Mouse (Mus musculus): Measurements from ENCODE around the gene Tmem171. TPM values are rescaled to one million over a fixed set of nuclear protein-coding genes. Genes with fewer than 3 reads are reported as not detected.

Tmem171 gene
- polyA plus RNA-seq, 1 experiment from 2014 or later, result not detected

GRCm38 (mm10) chr13:98716176-98716575, 21.5 kb upstream of the Tmem171 start:
- Histone ChIP-seq H3K4me1 (ENCODE audit: control insufficient read depth, insufficient read depth, low read length) (no peaks in the 10 kb centered on the region), H3K36me3 (ENCODE audit: control insufficient read depth, insufficient read depth, low read length) (no peaks in the 10 kb centered on the region), H3K9me3 (ENCODE audit: control insufficient read depth, low read length) (no peaks in the 10 kb centered on the region), H3K27me3 (ENCODE audit: control insufficient read depth, insufficient read depth, low read length) (no peaks in the 10 kb centered on the region), H3K9ac (ENCODE audit: low read length) (no peak overlapping the region), H3K27ac (ENCODE audit: low read depth, low read length) (no peak overlapping the region), H3K4me3 (ENCODE audit: low read depth, low read length) (no peak overlapping the region), H3K4me2 (ENCODE audit: low read depth) (no peak overlapping the region)
- ATAC-seq (ENCODE audit: insufficient read depth, low FRiP score, low TSS enrichment) (no peak), DNase-seq (ENCODE audit: low spot score) (no peak)
- WGBS, result 95% methylated on average over 8 of the region's 8 CpGs

GRCm38 (mm10) chr13:98715443-98715990, 20.9 kb upstream of the Tmem171 start:
- no peak overlapping the region for H3K4me2 ChIP-seq (ENCODE audit: low read depth)
- WGBS, result 85% methylated on average over 6 of the region's 6 CpGs
- DNase-seq (ENCODE audit: low spot score) (no peak), ATAC-seq (ENCODE audit: insufficient read depth, low FRiP score, low TSS enrichment) (no peak)
- H3K36me3 ChIP-seq (ENCODE audit: control insufficient read depth, insufficient read depth, low read length), result no peaks in the 10 kb centered on the region
- no peak overlapping the region for H3K9ac ChIP-seq (ENCODE audit: low read length)
- H3K27me3 ChIP-seq (ENCODE audit: control insufficient read depth, insufficient read depth, low read length), result no peaks in the 10 kb centered on the region
- no peaks in the 10 kb centered on the region for H3K9me3 ChIP-seq (ENCODE audit: control insufficient read depth, low read length)
- H3K4me1 ChIP-seq (ENCODE audit: control insufficient read depth, insufficient read depth, low read length), result no peaks in the 10 kb centered on the region
- no peak overlapping the region for H3K4me3 ChIP-seq (ENCODE audit: low read depth, low read length)
- no peak overlapping the region for H3K27ac ChIP-seq (ENCODE audit: low read depth, low read length)

- Histone ChIP-seq H3K27ac (ENCODE audit: low read depth, low read length) (no peak overlapping the region), H3K36me3 (ENCODE audit: control insufficient read depth, insufficient read depth, low read length) (no peaks in the 10 kb centered on the region), H3K4me3 (ENCODE audit: low read depth, low read length) (no peak overlapping the region), H3K9me3 (ENCODE audit: control insufficient read depth, low read length) (no peaks in the 10 kb centered on the region), H3K4me1 (ENCODE audit: control insufficient read depth, insufficient read depth, low read length) (no peaks in the 10 kb centered on the region), H3K27me3 (ENCODE audit: control insufficient read depth, insufficient read depth, low read length) (no peaks in the 10 kb centered on the region), H3K4me2 (ENCODE audit: low read depth) (no peak overlapping the region), H3K9ac (ENCODE audit: low read length) (no peak overlapping the region)
- DNase-seq (ENCODE audit: low spot score) (no peak), ATAC-seq (ENCODE audit: insufficient read depth, low FRiP score, low TSS enrichment) (no peak)
- 93% methylated on average over 1 of the region's 1 CpGs for WGBS
These were observed 16.0 kb upstream of the Tmem171 start for GRCm38 (mm10) chr13:98710655-98711054.

- Histone ChIP-seq H3K9me3 (ENCODE audit: control insufficient read depth, low read length) (no peaks in the 10 kb centered on the region), H3K27me3 (ENCODE audit: control insufficient read depth, insufficient read depth, low read length) (no peaks in the 10 kb centered on the region), H3K36me3 (ENCODE audit: control insufficient read depth, insufficient read depth, low read length) (no peaks in the 10 kb centered on the region), H3K4me2 (ENCODE audit: low read depth) (no peak overlapping the region), H3K27ac (ENCODE audit: low read depth, low read length) (no peak overlapping the region), H3K4me3 (ENCODE audit: low read depth, low read length) (no peak overlapping the region), H3K9ac (ENCODE audit: low read length) (no peak overlapping the region), H3K4me1 (ENCODE audit: control insufficient read depth, insufficient read depth, low read length) (no peaks in the 10 kb centered on the region)
- no peak for ATAC-seq (ENCODE audit: insufficient read depth, low FRiP score, low TSS enrichment)
- no peak for DNase-seq (ENCODE audit: low spot score)
- 73% methylated on average over 8 of the region's 8 CpGs for WGBS
These were observed 15.6 kb upstream of the Tmem171 start for GRCm38 (mm10) chr13:98710236-98710635.

GRCm38 (mm10) chr13:98705501-98705900, 10.9 kb upstream of the Tmem171 start:
- DNase-seq (ENCODE audit: low spot score), result no peak
- Histone ChIP-seq H3K4me2 (ENCODE audit: low read depth) (no peak overlapping the region), H3K27ac (ENCODE audit: low read depth, low read length) (no peak overlapping the region), H3K36me3 (ENCODE audit: control insufficient read depth, insufficient read depth, low read length) (no peaks in the 10 kb centered on the region), H3K27me3 (ENCODE audit: control insufficient read depth, insufficient read depth, low read length) (no peaks in the 10 kb centered on the region), H3K9me3 (ENCODE audit: control insufficient read depth, low read length) (no peaks in the 10 kb centered on the region), H3K9ac (ENCODE audit: low read length) (no peak overlapping the region), H3K4me3 (ENCODE audit: low read depth, low read length) (no peak overlapping the region), H3K4me1 (ENCODE audit: control insufficient read depth, insufficient read depth, low read length) (no peaks in the 10 kb centered on the region)
- WGBS, result 80% methylated on average over 4 of the region's 4 CpGs
- no peak for ATAC-seq (ENCODE audit: insufficient read depth, low FRiP score, low TSS enrichment)

DNA sequence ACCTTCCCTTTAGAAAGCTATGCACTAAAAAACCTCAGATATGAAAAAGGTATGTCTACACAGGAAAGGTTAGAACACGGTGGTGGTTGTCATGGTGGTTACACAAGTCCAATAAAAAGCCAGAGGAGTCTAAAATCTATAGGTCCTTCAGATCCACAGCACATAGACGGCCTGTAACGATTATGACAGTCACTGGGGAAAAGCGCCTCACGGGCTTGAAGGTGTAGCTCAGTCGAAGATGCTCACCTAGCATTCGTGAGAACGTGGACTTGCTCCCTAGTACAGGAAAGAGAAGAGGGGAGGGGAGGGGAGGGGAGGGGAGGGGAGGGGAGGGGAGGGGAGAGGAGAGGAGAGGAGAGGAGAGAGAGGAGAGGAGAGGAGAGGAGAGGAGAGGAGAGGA, 9.2 kb upstream of the Tmem171 start:
- H3K36me3 ChIP-seq (ENCODE audit: control insufficient read depth, insufficient read depth, low read length), result no peaks in the 10 kb centered on the region
- no peak for ATAC-seq (ENCODE audit: insufficient read depth, low FRiP score, low TSS enrichment)
- 78% methylated on average over 7 of the region's 8 CpGs for WGBS
- H3K4me2 ChIP-seq (ENCODE audit: low read depth), result no peak overlapping the region
- no peak overlapping the region for H3K27ac ChIP-seq (ENCODE audit: low read depth, low read length)
- no peaks in the 10 kb centered on the region for H3K9me3 ChIP-seq (ENCODE audit: control insufficient read depth, low read length)
- H3K4me1 ChIP-seq (ENCODE audit: control insufficient read depth, insufficient read depth, low read length), result no peaks in the 10 kb centered on the region
- no peaks in the 10 kb centered on the region for H3K27me3 ChIP-seq (ENCODE audit: control insufficient read depth, insufficient read depth, low read length)
- no peak overlapping the region for H3K9ac ChIP-seq (ENCODE audit: low read length)
- no peak overlapping the region for H3K4me3 ChIP-seq (ENCODE audit: low read depth, low read length)
- DNase-seq (ENCODE audit: low spot score), result no peak

- Histone ChIP-seq H3K4me1 (ENCODE audit: control insufficient read depth, insufficient read depth, low read length) (no peaks in the 10 kb centered on the region), H3K9ac (ENCODE audit: low read length) (no peak overlapping the region), H3K27me3 (ENCODE audit: control insufficient read depth, insufficient read depth, low read length) (no peaks in the 10 kb centered on the region), H3K27ac (ENCODE audit: low read depth, low read length) (no peak overlapping the region), H3K4me2 (ENCODE audit: low read depth) (no peak overlapping the region), H3K36me3 (ENCODE audit: control insufficient read depth, insufficient read depth, low read length) (no peaks in the 10 kb centered on the region), H3K9me3 (ENCODE audit: control insufficient read depth, low read length) (no peaks in the 10 kb centered on the region), H3K4me3 (ENCODE audit: low read depth, low read length) (no peak overlapping the region)
- 92% methylated on average over 8 of the region's 8 CpGs for WGBS
- no peak for ATAC-seq (ENCODE audit: insufficient read depth, low FRiP score, low TSS enrichment)
- DNase-seq (ENCODE audit: low spot score), result no peak
These were observed 7.7 kb upstream of the Tmem171 start for GRCm38 (mm10) chr13:98702361-98702760.

DNA sequence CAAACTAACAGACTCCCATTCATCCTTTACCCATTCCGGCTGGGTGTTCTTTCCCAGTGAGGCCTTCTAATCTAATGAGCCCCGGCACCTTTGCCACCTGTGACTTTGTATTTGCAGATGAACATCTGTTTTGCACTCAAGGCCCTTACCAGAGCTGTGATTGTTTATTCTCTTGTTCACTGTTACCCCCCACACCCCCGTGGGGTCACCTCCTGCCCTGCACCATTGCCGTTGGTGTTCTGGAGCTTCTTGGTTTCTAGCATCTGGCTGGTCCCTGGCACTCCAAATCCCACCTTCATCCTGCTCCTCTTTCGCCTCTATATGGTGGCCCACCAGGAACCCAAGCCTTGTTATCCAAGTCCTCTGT, 6.7 kb upstream of the Tmem171 start:
- ATAC-seq (ENCODE audit: insufficient read depth, low FRiP score, low TSS enrichment), result no peak

GRCm38 (mm10) chr13:98700661-98701308, 6.2 kb upstream of the Tmem171 start:
- 66% methylated on average over 10 of the region's 10 CpGs for WGBS
- ATAC-seq (ENCODE audit: insufficient read depth, low FRiP score, low TSS enrichment), result no peak
- no peaks in the 10 kb centered on the region for H3K4me1 ChIP-seq (ENCODE audit: control insufficient read depth, insufficient read depth, low read length)
- no peaks in the 10 kb centered on the region for H3K9me3 ChIP-seq (ENCODE audit: control insufficient read depth, low read length)
- no peak overlapping the region for H3K27ac ChIP-seq (ENCODE audit: low read depth, low read length)
- no peak for DNase-seq (ENCODE audit: low spot score)
- no peak overlapping the region for H3K4me2 ChIP-seq (ENCODE audit: low read depth)
- H3K9ac ChIP-seq (ENCODE audit: low read length), result no peak overlapping the region
- no peaks in the 10 kb centered on the region for H3K36me3 ChIP-seq (ENCODE audit: control insufficient read depth, insufficient read depth, low read length)
- H3K27me3 ChIP-seq (ENCODE audit: control insufficient read depth, insufficient read depth, low read length), result peaks cover 1% of the 10 kb centered on the region; the same call in 1 of the 2 replicates
- H3K4me3 ChIP-seq (ENCODE audit: low read depth, low read length), result no peak overlapping the region

More for the DNA sequence above, 6.7 kb upstream of the Tmem171 start:
- DNase-seq (ENCODE audit: low spot score), result no peak
- Histone ChIP-seq H3K4me1 (ENCODE audit: control insufficient read depth, insufficient read depth, low read length) (no peaks in the 10 kb centered on the region), H3K4me2 (ENCODE audit: low read depth) (no peak overlapping the region), H3K4me3 (ENCODE audit: low read depth, low read length) (no peak overlapping the region), H3K36me3 (ENCODE audit: control insufficient read depth, insufficient read depth, low read length) (no peaks in the 10 kb centered on the region), H3K27me3 (ENCODE audit: control insufficient read depth, insufficient read depth, low read length) (no peaks in the 10 kb centered on the region), H3K9me3 (ENCODE audit: control insufficient read depth, low read length) (no peaks in the 10 kb centered on the region), H3K27ac (ENCODE audit: low read depth, low read length) (no peak overlapping the region), H3K9ac (ENCODE audit: low read length) (no peak overlapping the region)
- WGBS, result 72% methylated on average over 5 of the region's 5 CpGs

Data from neural tube, embryonic 11.5 days (tissue).